Mouse (Mus musculus) ES-Bruce4 (cell line): ENCODE measurements at regions not wholly inside any gene's neighbourhood (a gene's known extent, or its start where the extent isn't known, plus 50 kb on each side); places are given as distances from the start of the nearest gene placed in this dataset.

Experiments
- CTCF ChIP-seq: IDR thresholded peaks from one replicate; pipeline ENCODE4 v1.8.1; 2011; ENCODE audit warnings: low read depth, low read length
- EP300 ChIP-seq: IDR thresholded peaks from 2 replicates; pipeline ENCODE4 v1.6.1; 2011; ENCODE audit warnings: low read depth, low read length; ENCODE audit not compliant: insufficient read depth
- POLR2A ChIP-seq: IDR thresholded peaks from one replicate; pipeline ENCODE4 v1.8.1; 2011; ENCODE audit warnings: low read length; ENCODE audit not compliant: insufficient read depth

DNA sequence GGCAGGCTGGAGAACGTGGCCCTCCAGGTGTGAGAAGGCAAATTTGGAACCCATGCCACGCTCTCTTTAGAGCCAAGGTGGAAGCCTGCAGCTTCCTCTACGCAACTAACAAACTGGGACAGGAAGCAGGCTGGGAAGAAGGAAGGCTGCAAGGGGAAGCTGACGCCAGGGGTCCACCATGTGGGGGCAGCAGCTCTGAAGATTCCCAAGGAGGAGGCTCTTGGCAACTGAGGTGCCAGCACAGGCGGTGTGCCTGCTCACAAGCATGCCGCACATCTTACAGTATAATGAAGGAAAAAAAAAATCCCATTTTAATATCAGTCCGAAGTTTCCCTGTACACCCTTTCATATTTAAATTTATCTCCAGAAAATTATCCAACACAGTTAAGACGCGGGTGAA, 117.3 kb upstream of the Mki67 start:
- TF ChIP-seq CTCF = peak; percentile 1
- TF ChIP-seq POLR2A = no peak
- no peak for TF ChIP-seq EP300
